Mouse (Mus musculus): ENCODE measurements around the gene Lsamp.

Lsamp gene

DNA sequence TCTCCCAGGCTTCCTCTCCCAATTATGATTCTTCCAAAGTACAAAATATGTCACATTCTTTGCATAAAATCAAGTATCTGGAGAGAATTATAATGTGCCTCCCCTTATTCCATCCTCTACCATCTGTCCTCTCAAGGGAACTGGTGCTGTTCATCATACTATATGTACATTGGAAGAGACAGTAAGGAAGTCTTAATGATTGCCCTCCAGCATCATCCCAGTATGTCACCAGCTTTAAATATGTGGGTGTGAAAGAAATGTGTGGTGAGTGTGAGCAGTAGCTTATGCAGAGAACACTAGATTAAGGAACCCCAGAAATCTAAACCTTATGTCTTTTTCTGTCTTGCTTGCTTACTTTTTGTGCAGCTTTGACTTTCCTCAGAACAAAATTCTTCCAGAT is 1050.6 kb downstream of the Lsamp start:
- in situ Hi-C loops (cut with MboI; ENCODE audit: low pct_unique_long_range_greater_than_20kb in 1 of 2, low sequenced_read_pairs in 2 of 2, unreplicated experiment in 1 of 2): no loop called here

GRCm38 (mm10) chr16:41041686-41042085 is 1057.5 kb downstream of the Lsamp start:
- in situ Hi-C loops (cut with MboI; ENCODE audit: low pct_unique_long_range_greater_than_20kb in 1 of 2, low sequenced_read_pairs in 2 of 2, unreplicated experiment in 1 of 2): no loop called here

DNA sequence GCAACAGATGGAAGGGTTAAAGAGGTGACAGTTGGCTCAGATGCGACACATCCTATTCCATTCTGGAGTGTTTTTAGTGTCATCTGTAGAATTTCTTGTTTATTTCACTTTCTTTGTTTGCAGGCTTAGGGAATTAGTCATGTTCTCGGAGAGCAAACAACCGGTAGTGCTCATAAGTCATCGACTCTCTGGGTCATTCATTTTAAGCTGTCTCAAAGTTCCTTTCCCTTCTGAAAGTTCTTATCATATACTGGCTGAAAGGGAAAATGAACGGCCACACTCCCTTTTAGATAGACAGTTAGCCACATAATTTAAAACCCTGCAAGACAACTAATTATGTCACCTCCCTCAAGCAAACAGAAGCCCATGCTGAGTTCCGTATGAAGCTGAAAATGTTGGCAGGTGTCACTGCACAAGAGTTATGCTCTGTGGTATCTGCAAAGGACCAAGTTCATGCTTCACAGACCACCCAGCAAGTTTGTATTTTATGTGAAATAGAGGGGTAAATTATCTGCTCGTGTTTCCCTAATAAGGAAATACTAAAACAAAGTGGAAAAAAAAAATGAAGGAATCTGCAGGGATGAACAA is 1079.2 kb downstream of the Lsamp start:
- in situ Hi-C loops (cut with MboI; ENCODE audit: low pct_unique_long_range_greater_than_20kb in 1 of 2, low sequenced_read_pairs in 2 of 2, unreplicated experiment in 1 of 2): no loop called here

GRCm38 (mm10) chr16:41073470-41073869 is 1089.3 kb downstream of the Lsamp start:
- in situ Hi-C loops (cut with MboI; ENCODE audit: low pct_unique_long_range_greater_than_20kb in 1 of 2, low sequenced_read_pairs in 2 of 2, unreplicated experiment in 1 of 2): no loop called here

- in situ Hi-C loops (cut with MboI; ENCODE audit: low pct_unique_long_range_greater_than_20kb in 1 of 2, low sequenced_read_pairs in 2 of 2, unreplicated experiment in 1 of 2): no loop called here
Measured at GRCm38 (mm10) chr16:41088648-41089047, 1104.5 kb downstream of the Lsamp start.

- in situ Hi-C loops (cut with MboI; ENCODE audit: low pct_unique_long_range_greater_than_20kb in 1 of 2, low sequenced_read_pairs in 2 of 2, unreplicated experiment in 1 of 2): no loop called here
Measured at GRCm38 (mm10) chr16:41090092-41090491, 1105.9 kb downstream of the Lsamp start.

DNA sequence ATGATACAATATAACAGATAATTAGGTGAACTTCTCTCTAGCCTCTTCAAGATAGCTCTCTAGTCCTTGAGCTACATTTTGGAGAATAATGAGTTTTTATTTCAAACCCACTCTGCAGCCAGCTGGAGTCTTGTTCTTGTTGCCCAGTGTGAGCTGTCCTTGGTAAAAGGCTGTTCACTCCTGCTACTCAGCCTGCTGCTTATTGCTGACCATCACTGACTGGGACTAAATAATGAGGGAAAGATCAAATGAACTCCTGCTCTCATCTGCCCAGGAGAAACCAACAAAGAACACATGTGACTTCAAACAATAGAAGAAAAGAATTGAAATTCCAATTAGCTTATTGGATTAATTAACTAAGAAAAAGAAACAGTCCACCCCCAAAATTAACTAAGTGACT is 1107.1 kb downstream of the Lsamp start:
- in situ Hi-C loops (cut with MboI; ENCODE audit: low pct_unique_long_range_greater_than_20kb in 1 of 2, low sequenced_read_pairs in 2 of 2, unreplicated experiment in 1 of 2): no loop called here

DNA sequence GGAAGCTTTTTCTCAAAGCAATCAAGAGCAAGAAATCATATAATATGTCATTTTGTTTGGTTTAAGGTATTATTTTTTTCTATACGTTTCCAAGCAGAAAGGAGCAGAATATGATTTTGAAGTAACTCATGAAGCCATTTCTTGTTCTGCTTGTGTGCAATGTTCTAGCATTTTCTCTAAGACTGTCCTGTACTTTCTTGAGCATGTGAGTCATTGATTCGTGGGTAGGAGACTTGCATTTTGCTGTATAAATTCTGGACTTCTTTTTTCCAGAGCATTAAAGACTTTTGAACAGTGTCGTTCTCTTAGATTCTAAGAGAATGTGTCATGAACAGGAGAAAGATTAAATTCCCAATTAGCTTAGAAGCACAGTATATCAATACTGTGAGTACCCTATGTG is 1118.6 kb downstream of the Lsamp start:
- in situ Hi-C loops (cut with MboI; ENCODE audit: low pct_unique_long_range_greater_than_20kb in 1 of 2, low sequenced_read_pairs in 2 of 2, unreplicated experiment in 1 of 2): no loop called here

- in situ Hi-C loops (cut with MboI; ENCODE audit: low pct_unique_long_range_greater_than_20kb in 1 of 2, low sequenced_read_pairs in 2 of 2, unreplicated experiment in 1 of 2): no loop called here
Measured at GRCm38 (mm10) chr16:41124361-41124760, 1140.2 kb downstream of the Lsamp start.

GRCm38 (mm10) chr16:41125051-41125450 is 1140.9 kb downstream of the Lsamp start:
- in situ Hi-C loops (cut with MboI; ENCODE audit: low pct_unique_long_range_greater_than_20kb in 1 of 2, low sequenced_read_pairs in 2 of 2, unreplicated experiment in 1 of 2): no loop called here

DNA sequence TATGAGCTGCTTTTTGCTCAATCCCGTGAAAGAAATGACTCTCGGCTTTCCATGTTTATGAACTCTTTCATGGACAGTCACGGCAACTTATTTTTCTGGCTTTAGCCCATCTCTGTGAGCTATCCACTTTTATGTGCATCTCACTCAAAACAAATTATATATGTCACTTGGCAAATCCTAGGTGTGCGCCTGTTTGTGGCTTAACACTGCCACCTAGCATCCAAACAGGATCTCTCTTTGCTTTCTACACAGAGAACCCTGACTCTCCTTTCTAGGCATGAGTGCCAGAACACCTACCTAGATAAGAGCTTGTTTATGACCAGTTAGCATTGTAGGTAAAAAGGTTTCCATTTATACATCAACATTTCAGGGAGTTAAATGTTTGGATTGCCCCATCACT is 1146.9 kb downstream of the Lsamp start:
- in situ Hi-C loops (cut with MboI; ENCODE audit: low pct_unique_long_range_greater_than_20kb in 1 of 2, low sequenced_read_pairs in 2 of 2, unreplicated experiment in 1 of 2): no loop called here

DNA sequence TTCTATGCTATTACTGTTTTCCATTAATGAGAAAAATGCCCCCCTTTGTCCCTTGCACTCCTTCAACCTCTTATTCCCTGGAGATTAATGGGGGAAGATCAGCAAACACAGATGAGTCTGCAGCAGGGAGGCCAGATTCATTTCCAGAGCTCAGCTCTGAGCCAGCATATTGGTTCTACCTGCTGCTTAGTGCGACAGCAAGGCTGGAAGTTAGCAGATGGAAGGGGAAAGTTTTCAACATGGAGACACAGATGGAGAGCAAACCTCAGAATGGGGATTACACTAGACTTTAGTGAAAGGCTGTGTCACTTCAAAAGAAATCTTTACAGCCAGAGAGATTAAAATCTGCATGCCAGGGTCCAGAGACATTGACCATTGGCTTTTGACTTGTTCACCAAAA is 1188.7 kb downstream of the Lsamp start:
- in situ Hi-C loops (cut with MboI; ENCODE audit: low pct_unique_long_range_greater_than_20kb in 1 of 2, low sequenced_read_pairs in 2 of 2, unreplicated experiment in 1 of 2): no loop called here

DNA sequence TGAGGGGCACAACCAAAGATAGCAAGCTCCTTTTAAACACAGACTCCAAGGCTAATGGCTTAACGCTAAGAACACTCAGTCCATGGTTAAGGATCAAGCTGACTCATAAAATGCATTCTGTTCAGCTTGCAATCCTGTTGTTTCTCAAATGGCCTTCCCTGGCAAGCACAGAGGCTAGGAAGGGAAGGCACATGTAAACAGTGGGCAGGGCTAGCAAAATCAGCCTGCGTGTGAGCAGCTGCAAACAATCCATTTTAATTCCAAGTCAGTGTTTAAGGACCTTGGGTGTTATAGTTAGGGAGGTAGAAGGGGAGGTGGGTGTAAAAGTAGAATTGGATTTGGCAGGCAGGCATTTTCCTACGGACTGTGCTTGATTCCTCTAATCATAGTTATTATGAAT is 1195.4 kb downstream of the Lsamp start:
- in situ Hi-C loops (cut with MboI; ENCODE audit: low pct_unique_long_range_greater_than_20kb in 1 of 2, low sequenced_read_pairs in 2 of 2, unreplicated experiment in 1 of 2): no loop called here

DNA sequence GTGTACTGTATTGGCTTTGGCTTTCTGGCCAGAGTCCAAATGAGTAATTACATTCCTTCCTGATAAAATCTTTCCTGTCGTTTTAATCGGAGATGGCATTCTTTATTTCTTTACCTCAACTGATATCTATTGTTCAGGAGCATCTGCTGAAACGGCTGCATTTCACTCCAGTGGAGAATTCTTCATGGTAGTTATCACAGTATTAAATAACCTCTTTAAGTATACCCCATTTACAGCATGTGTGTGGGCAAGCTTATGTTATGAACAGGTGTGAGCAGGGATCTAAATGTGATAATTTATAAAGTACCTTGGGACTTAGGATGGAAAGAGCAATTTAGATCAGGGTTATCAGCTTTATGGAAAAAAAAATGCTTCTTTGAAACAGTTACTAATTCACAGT is 1196.7 kb downstream of the Lsamp start:
- in situ Hi-C loops (cut with MboI; ENCODE audit: low pct_unique_long_range_greater_than_20kb in 1 of 2, low sequenced_read_pairs in 2 of 2, unreplicated experiment in 1 of 2): no loop called here

- in situ Hi-C loops (cut with MboI; ENCODE audit: low pct_unique_long_range_greater_than_20kb in 1 of 2, low sequenced_read_pairs in 2 of 2, unreplicated experiment in 1 of 2): no loop called here
Measured at GRCm38 (mm10) chr16:41210055-41210454, 1225.9 kb downstream of the Lsamp start.

DNA sequence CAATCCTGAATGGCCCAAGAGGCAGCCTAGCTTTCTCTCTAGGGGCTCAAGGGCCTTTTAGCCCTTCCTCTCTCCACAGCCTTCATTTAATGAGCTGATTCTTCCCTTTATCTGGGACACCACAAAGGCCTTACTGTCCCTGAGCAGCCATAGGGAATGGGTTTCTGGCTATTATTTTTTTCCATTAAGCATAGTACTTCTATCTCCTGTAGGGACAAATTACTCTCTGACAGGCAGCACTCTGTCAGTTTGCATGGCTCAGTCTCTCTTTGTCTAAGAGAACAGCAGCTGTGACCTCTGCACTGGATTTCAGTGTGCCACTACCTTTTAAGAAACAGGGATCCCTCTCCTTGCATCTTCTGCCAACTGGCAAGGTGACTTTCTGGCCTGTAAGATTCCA is 1251.7 kb downstream of the Lsamp start:
- in situ Hi-C loops (cut with MboI; ENCODE audit: low pct_unique_long_range_greater_than_20kb in 1 of 2, low sequenced_read_pairs in 2 of 2, unreplicated experiment in 1 of 2): loop anchor here in 1 of 2 experiments (25.0 kb wide), 1 partner anchor 499 kb away; no protein-coding TSS in a partner anchor

DNA sequence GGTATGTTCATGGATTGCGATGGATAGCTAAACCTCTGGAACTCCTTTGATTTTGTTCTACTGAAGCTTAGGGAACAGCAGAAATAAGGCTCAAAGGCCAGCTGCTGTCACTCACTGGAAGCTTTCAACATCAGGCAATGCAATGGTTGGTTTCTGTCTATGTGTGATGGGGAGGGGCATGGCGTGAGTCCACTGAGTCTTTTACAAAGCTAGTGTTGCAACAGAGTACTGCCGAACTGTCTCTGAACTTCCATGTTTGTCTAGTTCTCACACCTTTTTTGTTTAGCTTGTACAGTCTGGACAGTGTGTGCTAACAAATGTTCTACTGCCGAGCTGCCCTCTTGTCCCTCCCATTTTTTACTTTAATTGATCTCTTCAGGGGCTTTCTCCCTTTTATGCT is 1258.7 kb downstream of the Lsamp start:
- in situ Hi-C loops (cut with MboI; ENCODE audit: low pct_unique_long_range_greater_than_20kb in 1 of 2, low sequenced_read_pairs in 2 of 2, unreplicated experiment in 1 of 2): loop anchor here in 1 of 2 experiments (25.0 kb wide), 1 partner anchor 506 kb away; no protein-coding TSS in a partner anchor

DNA sequence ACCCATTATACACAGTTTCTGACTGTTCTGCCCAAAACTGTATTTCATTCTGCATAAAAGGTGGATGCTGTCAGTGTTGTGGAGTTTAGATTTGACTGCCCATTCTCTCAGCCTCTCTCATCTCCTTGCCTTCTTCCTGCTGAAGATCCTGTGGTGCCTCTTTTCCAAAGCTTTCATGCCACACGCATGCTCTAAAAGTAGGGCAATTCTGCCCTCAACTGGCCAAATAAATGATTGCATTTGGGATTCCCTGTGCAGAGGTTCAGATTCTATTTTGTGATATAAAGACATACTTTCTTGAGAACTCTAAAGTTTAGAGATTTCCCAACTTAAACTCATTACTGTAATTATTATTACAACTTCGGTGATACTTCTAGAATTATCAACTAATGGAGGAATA is 1260.5 kb downstream of the Lsamp start:
- in situ Hi-C loops (cut with MboI; ENCODE audit: low pct_unique_long_range_greater_than_20kb in 1 of 2, low sequenced_read_pairs in 2 of 2, unreplicated experiment in 1 of 2): loop anchor here in 1 of 2 experiments (25.0 kb wide), 1 partner anchor 507 kb away; no protein-coding TSS in a partner anchor

DNA sequence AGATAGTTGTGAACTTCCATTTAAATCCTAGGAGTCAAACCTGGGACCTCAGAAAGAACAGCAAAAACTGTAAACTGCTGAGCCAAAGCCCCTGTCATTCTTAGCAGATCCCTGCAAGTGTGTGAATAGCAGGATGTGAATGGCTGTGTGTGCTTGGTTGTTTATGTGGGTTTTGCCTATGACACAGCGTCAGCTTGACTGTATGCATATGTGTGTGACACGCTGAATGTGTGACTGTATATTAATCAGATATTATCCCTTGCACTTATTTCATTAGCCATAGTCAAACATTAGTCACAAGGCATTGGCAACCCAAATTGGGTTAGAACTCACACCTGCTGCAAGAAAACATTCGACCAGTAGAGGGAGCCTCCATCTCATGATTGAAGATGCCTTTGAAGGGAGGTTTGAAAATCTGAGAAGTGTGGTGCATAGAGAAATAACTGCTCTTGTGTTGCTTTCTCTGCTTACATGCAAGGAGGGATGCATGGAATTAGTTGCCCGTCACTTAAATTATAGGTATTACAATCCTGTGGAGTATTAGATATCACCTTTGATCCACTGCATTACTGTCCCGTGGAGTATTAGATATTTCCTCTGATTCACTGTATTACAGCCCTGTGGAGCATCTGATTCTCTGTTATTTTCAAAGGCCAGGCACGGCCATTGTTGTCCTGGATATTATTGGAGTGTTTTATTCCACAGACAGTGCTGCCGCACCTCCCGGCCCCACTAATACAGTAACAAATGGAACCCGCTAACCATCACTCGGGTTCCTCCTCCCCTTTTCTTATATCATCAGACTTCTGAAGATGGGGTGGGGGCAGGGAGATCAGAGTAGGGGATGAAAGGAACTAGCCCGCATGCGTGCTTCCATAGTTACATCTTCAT is 1274.2 kb downstream of the Lsamp start:
- in situ Hi-C loops (cut with MboI; ENCODE audit: low pct_unique_long_range_greater_than_20kb in 1 of 2, low sequenced_read_pairs in 2 of 2, unreplicated experiment in 1 of 2): loop anchor here in 1 of 2 experiments (25.0 kb wide), 1 partner anchor 579 kb away; no protein-coding TSS in a partner anchor

Measured in mouse embryonic stem cell (cell line).